Mouse (Mus musculus) hindbrain, embryonic 13.5 days (tissue): ENCODE data around the gene Zfand2a. TPM values are rescaled to one million over a fixed set of nuclear protein-coding genes. Genes with fewer than 3 reads are reported as not detected.

Source experiments
- ATAC-seq: fragments of 200-750 bp; cut with Nextera tagmentation; 2 replicates; pipeline ENCODE4 v1.8.0; 2017; ENCODE audit warnings: moderate TSS enrichment; ENCODE audit not compliant: low FRiP score
- H3K27ac ChIP-seq: fragments of 300-500 bp; sonication (generic); 2 replicates; pipeline ENCODE4 v1.5.1; 2015; ENCODE audit warnings: inconsistent platforms, mild to moderate bottlenecking, moderate library complexity
- H3K27me3 ChIP-seq: fragments of 300-500 bp; sonication (generic); 2 replicates; pipeline ENCODE4 v1.6.1; 2015; ENCODE audit warnings: mild to moderate bottlenecking, inconsistent platforms
- H3K36me3 ChIP-seq: fragments of 300-500 bp; sonication (generic); 2 replicates; pipeline ENCODE4 v1.6.1; 2015; ENCODE audit warnings: mild to moderate bottlenecking, inconsistent platforms
- H3K4me1 ChIP-seq: fragments of 300-500 bp; sonication (generic); replicated peaks from 2 replicates; pipeline ENCODE4 v1.6.1; 2015; ENCODE audit warnings: inconsistent platforms
- H3K4me2 ChIP-seq: fragments of 300-500 bp; sonication (generic); 2 replicates; pipeline ENCODE4 v1.6.1; 2015; ENCODE audit warnings: inconsistent platforms, mild to moderate bottlenecking, moderate library complexity
- H3K4me3 ChIP-seq: fragments of 300-500 bp; sonication (generic); 2 replicates; pipeline ENCODE4 v1.5.1; 2015; ENCODE audit warnings: mild to moderate bottlenecking, inconsistent platforms
- H3K9ac ChIP-seq: fragments of 300-500 bp; sonication (generic); 2 replicates; pipeline ENCODE4 v1.6.1; 2015; ENCODE audit warnings: mild to moderate bottlenecking, inconsistent platforms
- H3K9me3 ChIP-seq: fragments of 300-500 bp; sonication (generic); 2 replicates; pipeline ENCODE4 v1.6.1; 2016; ENCODE audit warnings: inconsistent platforms
- WGBS: fragments of 180-500 bp; shearing (Covaris S2); methylation state at CpG from one replicate; pipeline ENCODE4 v1.1.7; 2015; 5-methylcytosine and 5-hydroxymethylcytosine counted together
- polyA plus RNA-seq: library from polyadenylated mRNA; unstranded; fragments of >200 nt; fragmentation: Nextera tagmentation; extraction: Ambion mirVana; gene quantifications from 2 replicates; pipeline ENCODE4 v1.2.1, GENCODE M21; 2015

The Zfand2a gene
- 13.1 and 13.3 TPM in 2 replicates for polyA plus RNA-seq

- H3K4me2 ChIP-seq, result peak within 1 kb of the TSS; percentile 84
- H3K9ac ChIP-seq, result peak within 1 kb of the TSS; percentile 90
- peaks cover 29% of the 10 kb centered on the region for H3K36me3 ChIP-seq
- peaks cover 17% of the 10 kb centered on the region for H3K4me1 ChIP-seq
- under 1% methylated on average over 42 of the region's 42 CpGs for WGBS
- H3K4me3 ChIP-seq, result peak within 1 kb of the TSS; percentile 89
- ATAC-seq, result peak; percentile 98
- H3K27ac ChIP-seq, result peak within 1 kb of the TSS; percentile 89
- H3K27me3 ChIP-seq, result no peaks in the 10 kb centered on the region
- peaks cover 10% of the 10 kb centered on the region for H3K9me3 ChIP-seq
Observed at GRCm38 (mm10) chr5:139484185-139484814, at the start of gene Zfand2a. Gene Zfand2a, minus strand, starts transcription at chr5:139484549.

GRCm38 (mm10) chr5:139528851-139529250, 44.5 kb upstream of the Zfand2a start:
- peaks cover 92% of the 10 kb centered on the region for H3K27me3 ChIP-seq
- 68% methylated on average over 7 of the region's 7 CpGs for WGBS
- no peaks in the 10 kb centered on the region for H3K4me1 ChIP-seq

DNA sequence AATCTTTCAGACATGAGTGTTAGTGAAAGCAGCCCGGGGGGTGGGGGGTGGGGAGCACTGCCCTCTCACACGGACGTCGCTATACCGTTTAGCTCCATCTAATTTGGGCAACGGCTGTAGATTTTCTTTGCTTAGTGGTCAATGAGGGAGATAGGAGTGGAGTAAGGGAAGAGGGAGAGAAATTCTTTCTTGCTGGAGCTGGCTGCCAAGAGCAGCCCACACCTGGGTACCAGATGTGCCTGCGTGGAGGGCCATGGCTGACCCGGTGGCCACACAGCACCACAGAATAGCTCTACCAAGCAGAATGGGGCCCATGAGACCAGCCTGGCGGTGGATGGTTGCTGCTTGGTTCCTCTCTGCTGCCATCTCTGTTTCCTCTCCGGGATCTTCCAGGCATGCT, 37.6 kb upstream of the Zfand2a start:
- Histone ChIP-seq H3K9me3 (no peaks in the 10 kb centered on the region), H3K36me3 (no peaks in the 10 kb centered on the region), H3K4me3 (no peak overlapping the region), H3K4me1 (peaks cover 4% of the 10 kb centered on the region; the same call in 1 of the 2 replicates), H3K27ac (no peak overlapping the region), H3K27me3 (peaks cover 80% of the 10 kb centered on the region), H3K4me2 (no peak overlapping the region), H3K9ac (no peak overlapping the region)
- 71% methylated on average over 10 of the region's 10 CpGs for WGBS
- ATAC-seq, result no peak

More at GRCm38 (mm10) chr5:139528851-139529250, 44.5 kb upstream of the Zfand2a start:
- Histone ChIP-seq H3K9ac (no peak overlapping the region), H3K36me3 (no peaks in the 10 kb centered on the region), H3K4me2 (no peak overlapping the region), H3K27ac (no peak overlapping the region), H3K4me3 (no peak overlapping the region), H3K9me3 (no peaks in the 10 kb centered on the region)
- no peak for ATAC-seq

DNA sequence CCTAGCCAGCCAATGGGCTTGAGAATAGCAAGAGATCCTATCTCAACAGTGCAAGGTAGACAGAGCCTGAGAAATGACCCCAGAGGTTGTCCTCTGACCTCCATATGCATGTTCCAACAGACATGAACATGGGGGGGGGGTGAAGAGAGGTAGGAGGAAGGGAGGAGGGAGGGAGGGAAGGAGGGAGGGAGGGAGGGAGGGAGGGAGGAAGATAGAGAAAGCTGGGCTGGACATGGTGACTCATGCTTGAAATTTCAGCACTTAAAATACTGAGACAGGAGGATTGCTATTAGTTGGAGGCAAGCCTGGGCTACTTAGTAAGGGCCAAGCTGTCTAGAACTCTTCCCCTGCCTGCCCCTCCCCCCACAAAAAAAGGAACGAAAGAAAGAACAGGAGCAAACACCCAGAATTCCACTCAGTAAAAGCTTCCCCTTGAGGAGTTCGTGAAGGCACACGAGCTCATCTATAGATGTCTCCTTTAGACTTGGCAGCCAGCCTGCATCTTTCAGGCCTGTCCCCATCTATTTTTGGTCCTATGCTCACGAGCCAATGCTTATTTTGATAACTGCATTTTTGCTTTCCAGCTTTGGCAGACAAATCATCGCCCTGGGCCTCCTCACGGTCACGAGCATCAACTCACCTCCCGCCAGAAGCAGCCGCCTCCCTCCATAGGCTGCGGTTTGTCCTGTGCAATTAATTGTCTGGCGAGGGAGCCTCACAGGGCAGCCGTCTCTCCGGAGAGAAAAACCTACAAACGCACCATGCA, 35.9 kb upstream of the Zfand2a start:
- ATAC-seq, result no peak
- Histone ChIP-seq H3K9ac (no peak overlapping the region), H3K9me3 (no peaks in the 10 kb centered on the region), H3K4me1 (peaks cover 8% of the 10 kb centered on the region; the same call in 1 of the 2 replicates), H3K27ac (no peak overlapping the region), H3K4me3 (no peak overlapping the region), H3K27me3 (peaks cover 74% of the 10 kb centered on the region), H3K36me3 (no peaks in the 10 kb centered on the region), H3K4me2 (no peak overlapping the region)
- WGBS, result 48% methylated on average over 14 of the region's 14 CpGs

- no peak overlapping the region for H3K4me3 ChIP-seq
- no peak overlapping the region for H3K4me2 ChIP-seq
- no peak overlapping the region for H3K9ac ChIP-seq
- H3K9me3 ChIP-seq, result no peaks in the 10 kb centered on the region
- 35% methylated on average over 11 of the region's 11 CpGs for WGBS
- peaks cover 8% of the 10 kb centered on the region; the same call in 1 of the 2 replicates for H3K4me1 ChIP-seq
- H3K27me3 ChIP-seq, result peaks cover 58% of the 10 kb centered on the region
- ATAC-seq, result no peak
- no peak overlapping the region for H3K27ac ChIP-seq
- no peaks in the 10 kb centered on the region for H3K36me3 ChIP-seq
Observed at GRCm38 (mm10) chr5:139516281-139516680, 31.9 kb upstream of the Zfand2a start.

GRCm38 (mm10) chr5:139512201-139512600, 27.9 kb upstream of the Zfand2a start:
- 93% methylated on average over 4 of the region's 4 CpGs for WGBS
- Histone ChIP-seq H3K9me3 (no peaks in the 10 kb centered on the region), H3K4me2 (no peak overlapping the region), H3K4me3 (no peak overlapping the region), H3K4me1 (peaks cover 4% of the 10 kb centered on the region; the same call in 1 of the 2 replicates), H3K36me3 (no peaks in the 10 kb centered on the region), H3K27ac (no peak overlapping the region), H3K9ac (no peak overlapping the region), H3K27me3 (peaks cover 60% of the 10 kb centered on the region)
- ATAC-seq, result no peak

- no peak for ATAC-seq
- WGBS, result 18% methylated on average over 17 of the region's 17 CpGs
- Histone ChIP-seq H3K4me1 (no peaks in the 10 kb centered on the region), H3K4me2 (no peak overlapping the region), H3K27me3 (peaks cover 59% of the 10 kb centered on the region), H3K9ac (no peak overlapping the region), H3K27ac (no peak overlapping the region), H3K4me3 (no peak overlapping the region), H3K36me3 (no peaks in the 10 kb centered on the region), H3K9me3 (no peaks in the 10 kb centered on the region)
Observed at GRCm38 (mm10) chr5:139510682-139511366, 26.5 kb upstream of the Zfand2a start.

GRCm38 (mm10) chr5:139506207-139506606, 21.9 kb upstream of the Zfand2a start:
- Histone ChIP-seq H3K27ac (no peak overlapping the region), H3K4me3 (no peak overlapping the region), H3K27me3 (peaks cover 64% of the 10 kb centered on the region), H3K4me1 (no peaks in the 10 kb centered on the region), H3K9ac (no peak overlapping the region), H3K36me3 (no peaks in the 10 kb centered on the region), H3K4me2 (no peak overlapping the region), H3K9me3 (no peaks in the 10 kb centered on the region)
- 18% methylated on average over 5 of the region's 5 CpGs for whole genome bisulfite sequencing
- ATAC-seq, result no peak

- Histone ChIP-seq H3K36me3 (no peaks in the 10 kb centered on the region), H3K4me3 (no peak overlapping the region), H3K4me2 (no peak overlapping the region), H3K4me1 (no peaks in the 10 kb centered on the region), H3K27ac (no peak overlapping the region), H3K9ac (no peak overlapping the region), H3K9me3 (no peaks in the 10 kb centered on the region), H3K27me3 (peaks cover 53% of the 10 kb centered on the region)
- 9% methylated on average over 12 of the region's 14 CpGs for WGBS
- ATAC-seq, result no peak
Observed at GRCm38 (mm10) chr5:139505073-139505606, 20.8 kb upstream of the Zfand2a start.

GRCm38 (mm10) chr5:139502281-139502680, 17.9 kb upstream of the Zfand2a start:
- H3K9ac ChIP-seq, result no peak overlapping the region
- H3K4me2 ChIP-seq, result no peak overlapping the region
- H3K4me3 ChIP-seq, result no peak overlapping the region
- 86% methylated on average over 14 of the region's 14 CpGs for WGBS
- no peak for ATAC-seq
- no peaks in the 10 kb centered on the region for H3K4me1 ChIP-seq
- H3K9me3 ChIP-seq, result no peaks in the 10 kb centered on the region
- peaks cover 39% of the 10 kb centered on the region for H3K27me3 ChIP-seq
- no peak overlapping the region for H3K27ac ChIP-seq
- H3K36me3 ChIP-seq, result no peaks in the 10 kb centered on the region

DNA sequence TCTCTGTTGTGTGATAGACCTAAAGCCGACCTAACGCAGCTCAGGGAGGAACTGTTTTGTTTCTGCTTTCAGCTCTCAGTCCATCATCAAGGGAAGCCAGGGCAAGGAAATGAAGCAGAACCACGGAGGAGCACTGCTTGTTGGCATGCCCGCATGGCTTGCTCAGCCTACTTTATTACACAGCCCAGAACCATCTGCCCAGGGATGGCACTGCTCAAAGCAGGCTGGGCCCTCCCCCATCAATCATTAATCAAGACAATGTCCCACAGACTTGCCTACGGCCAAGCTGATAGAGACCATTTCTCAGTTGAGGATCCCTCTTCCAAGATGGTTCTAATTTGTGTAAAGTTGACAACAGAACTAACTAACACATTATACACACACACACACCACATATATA, 14.4 kb upstream of the Zfand2a start:
- no peak overlapping the region for H3K4me2 ChIP-seq
- H3K9me3 ChIP-seq, result no peaks in the 10 kb centered on the region
- no peak overlapping the region for H3K27ac ChIP-seq
- 60% methylated on average over 5 of the region's 5 CpGs for WGBS
- no peak for ATAC-seq
- H3K9ac ChIP-seq, result no peak overlapping the region
- H3K36me3 ChIP-seq, result no peaks in the 10 kb centered on the region
- H3K27me3 ChIP-seq, result peaks cover 24% of the 10 kb centered on the region
- peaks cover 3% of the 10 kb centered on the region for H3K4me1 ChIP-seq
- no peak overlapping the region for H3K4me3 ChIP-seq

DNA sequence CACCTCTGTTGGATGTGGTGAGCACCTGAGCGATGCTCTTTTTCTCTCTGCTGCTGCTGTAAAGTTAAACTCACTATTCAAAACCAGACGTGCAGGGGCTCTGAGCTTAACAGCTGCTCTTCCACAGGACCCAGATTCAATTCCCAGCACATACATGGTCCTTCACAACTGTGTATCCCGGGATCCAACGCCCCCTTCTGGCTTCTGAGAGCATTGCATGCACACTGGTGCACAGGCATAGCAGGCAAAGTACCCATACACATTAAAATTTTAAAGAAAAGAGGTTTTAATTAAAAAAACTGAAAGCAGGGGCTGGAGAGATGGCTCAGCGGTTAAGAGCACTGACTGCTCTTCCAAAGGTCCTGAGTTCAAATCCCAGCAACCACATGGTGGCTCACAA, 12.6 kb upstream of the Zfand2a start:
- ATAC-seq, result no peak
- no peak overlapping the region for H3K4me3 ChIP-seq
- H3K36me3 ChIP-seq, result no peaks in the 10 kb centered on the region
- no peak overlapping the region for H3K4me2 ChIP-seq
- WGBS, result 55% methylated on average over 5 of the region's 5 CpGs
- peaks cover 3% of the 10 kb centered on the region for H3K4me1 ChIP-seq
- H3K27ac ChIP-seq, result no peak overlapping the region
- H3K9ac ChIP-seq, result no peak overlapping the region
- peaks cover 19% of the 10 kb centered on the region; the same call in 1 of the 2 replicates for H3K27me3 ChIP-seq
- no peaks in the 10 kb centered on the region for H3K9me3 ChIP-seq
